In genomic region chr7:105574537-105574936, GRCm38 (mm10) we compare ENCODE assay signal across 15 mouse cellular contexts. TPM values are rescaled to one million over a fixed set of nuclear protein-coding genes. Genes with fewer than 3 reads are reported as not detected.
"Had no signal": no experiment of that assay in that cellular context is flagged by ENCODE, and none has a peak within 500 bp of the region (broad histone marks: within the 10 kb centered on the region; RNA-seq: fewer than 3 reads in every experiment).

No protein-coding gene starts in this region.

- H3K27ac ChIP-seq: limb, embryonic 10.5 days; liver, embryonic 15.5 days; midbrain, embryonic 10.5 days; midbrain, embryonic 15.5 days; neural tube, embryonic 12.5 days had no signal

- DNase-seq: kidney, adult 18-20 months; kidney, postnatal 10 days; kidney, postnatal 4 days; lung, adult 2 months; lung, postnatal 36 days; right cerebral cortex, adult 18-20 months; right cerebral cortex, postnatal 25 days; thymus, postnatal 36 days had no signal

- H3K4me1 ChIP-seq: liver, embryonic 15.5 days had no signal

- H3K4me3 ChIP-seq: limb, embryonic 10.5 days; liver, embryonic 15.5 days; midbrain, embryonic 10.5 days; midbrain, embryonic 15.5 days; neural tube, embryonic 12.5 days had no signal

RNA-seq across cellular contexts. Expression of gene Hpx, which starts 25.4 kb away (rescaled TPM):
- total RNA-seq: left cerebral cortex, postnatal 10 days; monocyte, adult 5-6 weeks had no signal
- polyA plus RNA-seq: limb, embryonic 10.5 days had no signal
